Comparison of ENCODE assay signal across 26 mouse cellular contexts in the genomic region with DNA sequence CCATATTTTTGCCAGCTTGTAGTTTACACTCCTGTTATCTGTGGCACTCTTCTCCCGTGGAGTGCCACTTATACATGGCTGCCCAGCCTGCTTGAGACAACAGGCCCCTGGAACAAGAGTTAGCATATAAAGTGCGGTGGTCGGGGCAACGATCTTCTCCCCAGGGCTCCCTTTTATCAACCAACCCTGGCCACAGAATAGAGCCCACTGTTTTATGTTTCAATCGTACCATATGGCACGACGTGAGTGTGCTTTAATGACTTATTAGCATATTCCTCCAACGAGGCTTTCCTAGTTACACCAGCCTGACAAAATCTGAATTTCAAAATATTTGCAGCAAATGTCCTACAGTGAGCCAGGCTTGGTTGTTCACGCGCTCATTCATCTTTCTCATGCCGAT. TPM values are rescaled to one million over a fixed set of nuclear protein-coding genes. Genes with fewer than 3 reads are reported as not detected.
DNase-seq lines count a peak whose midpoint lies in the region; ATAC-seq lines count a peak whose summit lies in the region.
"Had no signal": no experiment of that assay in that cellular context is flagged by ENCODE, and none has a peak within 500 bp of the region (broad histone marks: within the 10 kb centered on the region; RNA-seq: fewer than 3 reads in every experiment).

No protein-coding gene starts in this region.

- no peak overlapping the region for H3K4me3 ChIP-seq in hindbrain, embryonic 11.5 days (ENCODE audit: low read depth, low read length)
- no peak overlapping the region for H3K4me3 ChIP-seq in hindbrain, embryonic 16.5 days (ENCODE audit: low read length)
- no peak overlapping the region for H3K4me3 ChIP-seq in forebrain, embryonic 15.5 days
- H3K4me3 ChIP-seq in midbrain, embryonic 10.5 days = no peak overlapping the region
- no peak overlapping the region for H3K4me3 ChIP-seq in neural tube, embryonic 13.5 days
- H3K4me3 ChIP-seq: erythroblast, embryonic 14.5 days; limb, embryonic 12.5 days; myocyte; stomach, embryonic 15.5 days had no signal

- intact Hi-C loops in left cerebral cortex, postnatal 36 days (cut with DNase I) = no loop called here

- H3K27me3 ChIP-seq in hindbrain, embryonic 11.5 days (ENCODE audit: control insufficient read depth, insufficient read depth, low read length) = no peaks in the 10 kb centered on the region
- no peaks in the 10 kb centered on the region for H3K27me3 ChIP-seq in hindbrain, embryonic 16.5 days (replicated peaks; ENCODE audit: control insufficient read depth, insufficient read depth, low read length)
- H3K27me3 ChIP-seq in forebrain, embryonic 15.5 days = no peaks in the 10 kb centered on the region
- H3K27me3 ChIP-seq in midbrain, embryonic 10.5 days (ENCODE audit: low read depth, poor library complexity, severe bottlenecking) = no peaks in the 10 kb centered on the region; the same call in 1 of the 2 replicates
- H3K27me3 ChIP-seq in neural tube, embryonic 13.5 days = peaks cover 11% of the 10 kb centered on the region; the same call in 1 of the 2 replicates
- H3K27me3 ChIP-seq: CH12.LX; stomach, embryonic 15.5 days had no signal

- no peak overlapping the region; the same call in 1 of the 2 replicates for H3K27ac ChIP-seq in hindbrain, embryonic 11.5 days (ENCODE audit: low read depth, low read length)
- H3K27ac ChIP-seq in hindbrain, embryonic 16.5 days (ENCODE audit: low read depth, low read length) = no peak overlapping the region
- peak overlapping the region; percentile 80 for H3K27ac ChIP-seq in forebrain, embryonic 15.5 days (replicated peaks)
- peak overlapping the region; percentile 47; the same call in 1 of the 2 replicates for H3K27ac ChIP-seq in midbrain, embryonic 10.5 days (replicated peaks)
- peak overlapping the region; percentile 49; the same call in 1 of the 2 replicates for H3K27ac ChIP-seq in neural tube, embryonic 13.5 days (replicated peaks)
- H3K27ac ChIP-seq: limb, embryonic 12.5 days; liver, embryonic 14.5 days; stomach, embryonic 15.5 days had no signal

- H3K9me3 ChIP-seq in hindbrain, embryonic 11.5 days (ENCODE audit: control insufficient read depth, low read length) = no peaks in the 10 kb centered on the region
- no peaks in the 10 kb centered on the region for H3K9me3 ChIP-seq in hindbrain, embryonic 16.5 days (ENCODE audit: control insufficient read depth, low read length)
- no peaks in the 10 kb centered on the region for H3K9me3 ChIP-seq in forebrain, embryonic 15.5 days
- H3K9me3 ChIP-seq in midbrain, embryonic 10.5 days (replicated peaks) = no peaks in the 10 kb centered on the region
- no peaks in the 10 kb centered on the region for H3K9me3 ChIP-seq in neural tube, embryonic 13.5 days
- H3K9me3 ChIP-seq: limb, embryonic 12.5 days; stomach, embryonic 15.5 days had no signal

- no peaks in the 10 kb centered on the region for H3K36me3 ChIP-seq in hindbrain, embryonic 11.5 days (ENCODE audit: control insufficient read depth, insufficient read depth, low read length)
- no peaks in the 10 kb centered on the region for H3K36me3 ChIP-seq in hindbrain, embryonic 16.5 days (ENCODE audit: control insufficient read depth, insufficient read depth, low read length)
- H3K36me3 ChIP-seq in forebrain, embryonic 15.5 days = no peaks in the 10 kb centered on the region
- H3K36me3 ChIP-seq in midbrain, embryonic 10.5 days = no peaks in the 10 kb centered on the region
- no peaks in the 10 kb centered on the region for H3K36me3 ChIP-seq in neural tube, embryonic 13.5 days
- H3K36me3 ChIP-seq: limb, embryonic 12.5 days; stomach, embryonic 15.5 days had no signal

- H3K9ac ChIP-seq in hindbrain, embryonic 11.5 days (ENCODE audit: low read depth, low read length) = no peak overlapping the region
- no peak overlapping the region for H3K9ac ChIP-seq in hindbrain, embryonic 16.5 days (ENCODE audit: low read depth, low read length)
- no peak overlapping the region for H3K9ac ChIP-seq in forebrain, embryonic 15.5 days (replicated peaks)
- no peak overlapping the region for H3K9ac ChIP-seq in neural tube, embryonic 13.5 days
- H3K9ac ChIP-seq: limb, embryonic 12.5 days; liver, embryonic 14.5 days; stomach, embryonic 15.5 days had no signal

- peaks cover 8% of the 10 kb centered on the region for H3K4me1 ChIP-seq in hindbrain, embryonic 11.5 days (replicated peaks; ENCODE audit: control insufficient read depth, insufficient read depth, low read length)
- 0 out of 2 replicates have a peak, but pooled peaks cover 2% of the 10 kb centered on the region for H3K4me1 ChIP-seq in hindbrain, embryonic 16.5 days (ENCODE audit: control insufficient read depth, insufficient read depth, low read depth, low read length)
- peaks cover 19% of the 10 kb centered on the region for H3K4me1 ChIP-seq in forebrain, embryonic 15.5 days
- H3K4me1 ChIP-seq in midbrain, embryonic 10.5 days = peaks cover 29% of the 10 kb centered on the region
- peaks cover 29% of the 10 kb centered on the region for H3K4me1 ChIP-seq in neural tube, embryonic 13.5 days (replicated peaks)
- H3K4me1 ChIP-seq: stomach, embryonic 15.5 days had no signal

- peak; percentile 83 for ATAC-seq in hindbrain, embryonic 11.5 days (ENCODE audit: low FRiP score)
- ATAC-seq in hindbrain, embryonic 16.5 days = no peak
- peak; percentile 95 for ATAC-seq in forebrain, embryonic 15.5 days (replicated peaks)
- ATAC-seq in neural tube, embryonic 13.5 days (ENCODE audit: low read depth) = peak; percentile 61; the same call in 1 of the 2 replicates

- WGBS in hindbrain, embryonic 11.5 days = 41% methylated on average over 11 of the region's 11 CpGs
- 13% methylated on average over 11 of the region's 11 CpGs for WGBS in hindbrain, embryonic 16.5 days
- 10% methylated on average over 11 of the region's 11 CpGs for WGBS in forebrain, embryonic 15.5 days
- WGBS in midbrain, embryonic 10.5 days = 78% methylated on average over 11 of the region's 11 CpGs
- 20% methylated on average over 11 of the region's 11 CpGs for WGBS in neural tube, embryonic 13.5 days

- H3K4me2 ChIP-seq in hindbrain, embryonic 11.5 days (replicated peaks; ENCODE audit: low read depth, low read length) = no peak overlapping the region
- no peak overlapping the region for H3K4me2 ChIP-seq in hindbrain, embryonic 16.5 days (ENCODE audit: low read length)
- H3K4me2 ChIP-seq in forebrain, embryonic 15.5 days (replicated peaks) = peak overlapping the region; percentile 32
- no peak overlapping the region for H3K4me2 ChIP-seq in neural tube, embryonic 13.5 days
- H3K4me2 ChIP-seq: heart, embryonic 11.5 days; limb, embryonic 12.5 days; stomach, embryonic 15.5 days had no signal

- peak; percentile 41 for DNase-seq in hindbrain, embryonic 11.5 days (ENCODE audit: low spot score)
- no peak for DNase-seq in midbrain, embryonic 10.5 days (ENCODE audit: low spot score)
- no peak for DNase-seq in adrenal gland, adult 2 months
- DNase-seq in left cerebral cortex, postnatal 36 days (ENCODE audit: low spot score in 2 of 2) = no peak
- DNase-seq: cerebellum, adult 11-12 months; cerebellum, postnatal 36 days; heart, postnatal 36 days; kidney, adult 11 months; kidney, postnatal 14 days; right cerebral cortex, postnatal 14 days; thymus, postnatal 14 days had no signal

RNA-seq across cellular contexts. Expression of a gene that starts 53.2 kb away (rescaled TPM):
- 5.2 and 5.9 TPM in 2 replicates for polyA plus RNA-seq in hindbrain, embryonic 11.5 days (2014; fragmentation: Nextera tagmentation; extraction: Ambion mirVana)
- 1.1 and 1.5 TPM in 2 replicates for polyA plus RNA-seq in hindbrain, embryonic 16.5 days (2015; fragmentation: Nextera tagmentation; extraction: Ambion mirVana)
- polyA plus RNA-seq in forebrain, embryonic 15.5 days (2015; fragmentation: Nextera tagmentation; extraction: Ambion mirVana) = not detected in 2 replicates
- 0.15 and 0.29 TPM in 2 replicates for polyA plus RNA-seq in midbrain, embryonic 10.5 days (2016; fragmentation: Nextera tagmentation; extraction: Ambion mirVana)
- polyA plus RNA-seq in neural tube, embryonic 13.5 days (2015; fragmentation: Nextera tagmentation; extraction: Ambion mirVana) = 1.7 and 2.3 TPM in 2 replicates
- total RNA-seq in adrenal gland, adult 2 months (2021) = under 1 TPM in 1 of 2 experiments, not detected in 1; 0.14 TPM
- not detected in 2 replicates for polyA plus RNA-seq in adrenal gland, adult 2 months (2012; rRNA removed)
- total RNA-seq in left cerebral cortex, postnatal 36 days (2021) = not detected
- total RNA-seq: adrenal gland, adult 18-20 months; CH12.LX; gastrocnemius, postnatal 4 days; heart, postnatal 36 days; left cerebral cortex, adult 8-10 months had no signal
- polyA plus RNA-seq: erythroblast, embryonic 14.5 days; heart, embryonic 11.5 days; liver, embryonic 14.5 days; lung, embryonic 16.5 days; myocyte; spleen, adult 2 months; stomach, embryonic 15.5 days had no signal

Comparison
In these comparisons a context has a peak if more than half of its experiments do, and no peak if none do; other contexts are left out.
1. H3K27ac ChIP-seq: peak in forebrain, embryonic 15.5 days (single experiment), midbrain, embryonic 10.5 days (single experiment) and neural tube, embryonic 13.5 days (single experiment); none in hindbrain, embryonic 11.5 days (single experiment) and hindbrain, embryonic 16.5 days (single experiment).